Mouse (Mus musculus) heart, postnatal 0 days (tissue): Measurements from ENCODE around the gene Fbxo2.

Source experiments
- CTCF ChIP-seq: IDR thresholded peaks from 2 replicates; pipeline ENCODE4 v1.5.1; 2016; ENCODE audit warnings: antibody characterized with exemption, control low read depth, low read depth
- EP300 ChIP-seq: IDR thresholded peaks from 2 replicates; pipeline ENCODE4 v1.6.1; 2016; ENCODE audit warnings: antibody characterized with exemption, low read depth

GRCm38 (mm10) chr4:148204061-148204872 is 43.8 kb downstream of the Fbxo2 start:
- TF ChIP-seq CTCF (no peak), EP300 (no peak)
